Mouse (Mus musculus): Measurements from ENCODE around the gene Mink1. TPM values are rescaled to one million over a fixed set of nuclear protein-coding genes. Genes with fewer than 3 reads are reported as not detected.

Mink1 gene
- polyA plus RNA-seq, 1 experiment from 2014 or later, result 17.6 TPM

DNA sequence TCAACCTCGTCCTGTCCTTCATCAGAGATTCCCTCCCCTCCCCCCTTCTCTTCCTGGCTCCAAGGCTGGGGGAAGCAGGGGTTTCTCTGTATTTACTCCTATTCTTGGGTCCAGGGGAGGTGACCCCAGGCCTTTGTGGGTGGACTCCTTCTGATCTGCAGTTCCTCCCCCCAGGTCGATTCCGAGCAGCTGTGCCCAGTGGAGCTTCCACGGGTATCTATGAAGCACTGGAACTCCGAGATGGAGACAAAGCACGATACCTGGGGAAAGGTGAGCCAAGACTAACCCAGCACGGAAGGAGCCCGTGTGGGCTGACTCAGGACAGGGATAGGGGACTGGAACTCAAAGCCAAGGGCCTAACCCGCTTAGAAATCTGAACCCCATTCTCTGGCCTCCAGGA lies 95.3 kb downstream of the Mink1 start:
- Histone ChIP-seq H3K27ac (ENCODE audit: low read depth, low read length) (no peak overlapping the region), H3K4me3 (ENCODE audit: low read depth, low read length) (no peak overlapping the region), H3K4me1 (replicated peaks; ENCODE audit: control insufficient read depth, insufficient read depth, low read length) (0 out of 2 replicates have a peak, but pooled peaks cover 5% of the 10 kb centered on the region), H3K4me2 (replicated peaks; ENCODE audit: low read depth, low read length) (no peak overlapping the region), H3K27me3 (ENCODE audit: control insufficient read depth, insufficient read depth, low read length) (no peaks in the 10 kb centered on the region), H3K9me3 (ENCODE audit: control insufficient read depth, low read length) (no peaks in the 10 kb centered on the region), H3K36me3 (ENCODE audit: control insufficient read depth, insufficient read depth, low read length) (no peaks in the 10 kb centered on the region; the same call in 1 of the 2 replicates), H3K9ac (ENCODE audit: low read depth, low read length) (no peak overlapping the region)
- ATAC-seq (ENCODE audit: low FRiP score) (no peak), DNase-seq (ENCODE audit: low spot score) (no peak)
- WGBS, result 55% methylated on average over 9 of the region's 9 CpGs

- ATAC-seq (ENCODE audit: low FRiP score) (no peak), DNase-seq (ENCODE audit: low spot score) (no peak)
- Histone ChIP-seq H3K4me1 (replicated peaks; ENCODE audit: control insufficient read depth, insufficient read depth, low read length) (0 out of 2 replicates have a peak, but pooled peaks cover 5% of the 10 kb centered on the region), H3K27me3 (ENCODE audit: control insufficient read depth, insufficient read depth, low read length) (no peaks in the 10 kb centered on the region), H3K4me3 (ENCODE audit: low read depth, low read length) (no peak overlapping the region), H3K9ac (ENCODE audit: low read depth, low read length) (no peak overlapping the region), H3K36me3 (ENCODE audit: control insufficient read depth, insufficient read depth, low read length) (no peaks in the 10 kb centered on the region; the same call in 1 of the 2 replicates), H3K4me2 (replicated peaks; ENCODE audit: low read depth, low read length) (no peak overlapping the region), H3K9me3 (ENCODE audit: control insufficient read depth, low read length) (no peaks in the 10 kb centered on the region), H3K27ac (ENCODE audit: low read depth, low read length) (no peak overlapping the region)
- WGBS, result 86% methylated on average over 5 of the region's 5 CpGs
Observed at GRCm38 (mm10) chr11:70658521-70658920, 95.8 kb downstream of the Mink1 start.

DNA sequence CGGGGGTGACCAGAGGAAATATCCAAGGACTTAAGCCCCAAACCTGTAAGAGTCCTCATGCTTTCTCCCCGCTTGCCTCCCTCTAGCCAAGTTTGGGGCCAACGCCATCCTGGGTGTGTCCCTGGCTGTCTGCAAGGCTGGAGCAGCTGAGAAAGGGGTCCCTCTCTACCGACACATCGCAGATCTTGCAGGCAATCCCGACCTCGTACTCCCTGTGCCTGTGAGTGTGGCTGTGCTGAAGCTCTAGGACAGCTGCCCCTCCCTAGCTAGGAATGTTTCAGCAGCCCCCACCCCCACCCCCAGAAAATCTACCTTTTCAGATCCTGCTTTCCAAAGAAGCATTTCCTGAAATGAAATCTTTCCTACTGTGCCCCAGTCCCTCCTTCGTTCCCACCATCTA lies 96.3 kb downstream of the Mink1 start:
- Histone ChIP-seq H3K9ac (ENCODE audit: low read depth, low read length) (no peak overlapping the region), H3K4me2 (replicated peaks; ENCODE audit: low read depth, low read length) (no peak overlapping the region), H3K27me3 (ENCODE audit: control insufficient read depth, insufficient read depth, low read length) (no peaks in the 10 kb centered on the region), H3K36me3 (ENCODE audit: control insufficient read depth, insufficient read depth, low read length) (no peaks in the 10 kb centered on the region; the same call in none of the 2 replicates), H3K9me3 (ENCODE audit: control insufficient read depth, low read length) (no peaks in the 10 kb centered on the region), H3K27ac (ENCODE audit: low read depth, low read length) (no peak overlapping the region), H3K4me3 (ENCODE audit: low read depth, low read length) (no peak overlapping the region), H3K4me1 (replicated peaks; ENCODE audit: control insufficient read depth, insufficient read depth, low read length) (0 out of 2 replicates have a peak, but pooled peaks cover 5% of the 10 kb centered on the region)
- ATAC-seq (ENCODE audit: low FRiP score) (no peak), DNase-seq (ENCODE audit: low spot score) (no peak)
- 74% methylated on average over 8 of the region's 8 CpGs for WGBS

DNA sequence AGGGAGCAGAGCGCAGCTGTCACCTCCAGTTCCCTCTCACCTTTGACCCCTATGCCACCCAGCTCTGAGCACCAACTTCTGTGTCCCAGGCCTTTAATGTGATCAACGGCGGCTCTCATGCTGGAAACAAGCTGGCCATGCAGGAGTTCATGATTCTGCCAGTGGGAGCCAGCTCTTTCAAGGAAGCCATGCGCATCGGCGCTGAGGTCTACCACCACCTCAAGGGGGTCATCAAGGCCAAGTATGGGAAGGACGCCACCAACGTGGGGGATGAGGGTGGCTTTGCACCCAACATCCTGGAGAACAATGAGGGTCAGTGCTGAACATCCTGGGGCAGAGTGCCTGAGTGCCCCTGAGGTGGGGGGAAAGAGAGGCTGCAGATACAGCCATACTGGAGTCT lies 97.9 kb downstream of the Mink1 start:
- WGBS, result 88% methylated on average over 8 of the region's 8 CpGs
- H3K4me1 ChIP-seq (replicated peaks; ENCODE audit: control insufficient read depth, insufficient read depth, low read length), result 0 out of 2 replicates have a peak, but pooled peaks cover 5% of the 10 kb centered on the region

GRCm38 (mm10) chr11:70663101-70663500 lies 100.4 kb downstream of the Mink1 start:
- H3K4me1 ChIP-seq (replicated peaks; ENCODE audit: control insufficient read depth, insufficient read depth, low read length), result no peaks in the 10 kb centered on the region; the same call in 1 of the 2 replicates
- no peaks in the 10 kb centered on the region for H3K27me3 ChIP-seq (ENCODE audit: control insufficient read depth, insufficient read depth, low read length)
- H3K36me3 ChIP-seq (ENCODE audit: control insufficient read depth, insufficient read depth, low read length), result peaks cover 4% of the 10 kb centered on the region
- 94% methylated on average over 8 of the region's 8 CpGs for WGBS
- no peak overlapping the region for H3K4me3 ChIP-seq (ENCODE audit: low read depth, low read length)
- H3K27ac ChIP-seq (ENCODE audit: low read depth, low read length), result no peak overlapping the region
- ATAC-seq (ENCODE audit: low FRiP score) (no peak), DNase-seq (ENCODE audit: low spot score) (no peak)
- no peak overlapping the region for H3K9ac ChIP-seq (ENCODE audit: low read depth, low read length)
- H3K9me3 ChIP-seq (ENCODE audit: control insufficient read depth, low read length), result no peaks in the 10 kb centered on the region
- no peak overlapping the region for H3K4me2 ChIP-seq (replicated peaks; ENCODE audit: low read depth, low read length)

More for the DNA sequence above, 97.9 kb downstream of the Mink1 start:
- no peaks in the 10 kb centered on the region for H3K9me3 ChIP-seq (ENCODE audit: control insufficient read depth, low read length)
- DNase-seq (ENCODE audit: low spot score), result no peak
- no peak overlapping the region for H3K27ac ChIP-seq (ENCODE audit: low read depth, low read length)
- H3K4me2 ChIP-seq (replicated peaks; ENCODE audit: low read depth, low read length), result no peak overlapping the region
- no peaks in the 10 kb centered on the region for H3K27me3 ChIP-seq (ENCODE audit: control insufficient read depth, insufficient read depth, low read length)
- no peak for ATAC-seq (ENCODE audit: low FRiP score)
- H3K36me3 ChIP-seq (ENCODE audit: control insufficient read depth, insufficient read depth, low read length), result peaks cover 4% of the 10 kb centered on the region
- H3K4me3 ChIP-seq (ENCODE audit: low read depth, low read length), result no peak overlapping the region
- no peak overlapping the region for H3K9ac ChIP-seq (ENCODE audit: low read depth, low read length)

GRCm38 (mm10) chr11:70663957-70664356 lies 101.3 kb downstream of the Mink1 start:
- ATAC-seq (ENCODE audit: low FRiP score), result no peak
- no peak overlapping the region for H3K4me2 ChIP-seq (replicated peaks; ENCODE audit: low read depth, low read length)
- no peaks in the 10 kb centered on the region for H3K9me3 ChIP-seq (ENCODE audit: control insufficient read depth, low read length)
- 96% methylated on average over 4 of the region's 6 CpGs for WGBS
- no peaks in the 10 kb centered on the region for H3K27me3 ChIP-seq (ENCODE audit: control insufficient read depth, insufficient read depth, low read length)
- no peak overlapping the region for H3K27ac ChIP-seq (ENCODE audit: low read depth, low read length)
- no peak overlapping the region for H3K9ac ChIP-seq (ENCODE audit: low read depth, low read length)
- DNase-seq (ENCODE audit: low spot score), result no peak
- no peak overlapping the region for H3K4me3 ChIP-seq (ENCODE audit: low read depth, low read length)
- peaks cover 4% of the 10 kb centered on the region for H3K36me3 ChIP-seq (ENCODE audit: control insufficient read depth, insufficient read depth, low read length)
- H3K4me1 ChIP-seq (replicated peaks; ENCODE audit: control insufficient read depth, insufficient read depth, low read length), result no peaks in the 10 kb centered on the region; the same call in 1 of the 2 replicates

Other genes with a start within 250 kb of the Mink1 start
- gene Alox12e, start 240.3 kb upstream of the Mink1 start, polyA plus RNA-seq (2014; fragmentation: Nextera tagmentation; extraction: Ambion mirVana), result not detected in 2 replicates
- 0.18 TPM in 1 of 2 replicates, not detected in the other for gene Alox15, start 210.8 kb upstream of the Mink1 start, polyA plus RNA-seq (2014; fragmentation: Nextera tagmentation; extraction: Ambion mirVana)
- gene Pelp1, start 152.8 kb upstream of the Mink1 start, polyA plus RNA-seq (2014; fragmentation: Nextera tagmentation; extraction: Ambion mirVana), result 31.0 and 32.0 TPM in 2 replicates
- 27.8 and 38.1 TPM in 2 replicates for gene Arrb2, start 130.2 kb upstream of the Mink1 start, polyA plus RNA-seq (2014; fragmentation: Nextera tagmentation; extraction: Ambion mirVana)
- gene Med11, start 111.0 kb upstream of the Mink1 start, polyA plus RNA-seq (2014; fragmentation: Nextera tagmentation; extraction: Ambion mirVana), result 40.2 and 42.0 TPM in 2 replicates
- gene Zmynd15, start 103.4 kb upstream of the Mink1 start, polyA plus RNA-seq (2014; fragmentation: Nextera tagmentation; extraction: Ambion mirVana), result 0.22 and 0.43 TPM in 2 replicates
- 0.42 and 1.2 TPM in 2 replicates for gene Cxcl16, start 102.9 kb upstream of the Mink1 start, polyA plus RNA-seq (2014; fragmentation: Nextera tagmentation; extraction: Ambion mirVana)
- gene Tm4sf5, start 57.6 kb upstream of the Mink1 start, polyA plus RNA-seq (2014; fragmentation: Nextera tagmentation; extraction: Ambion mirVana), result 0.45 TPM in 1 of 2 replicates, not detected in the other
- 0.36 TPM in 1 of 2 replicates, not detected in the other for gene Vmo1, start 48.3 kb upstream of the Mink1 start, polyA plus RNA-seq (2014; fragmentation: Nextera tagmentation; extraction: Ambion mirVana)
- gene Gltpd2, start 43.7 kb upstream of the Mink1 start, polyA plus RNA-seq (2014; fragmentation: Nextera tagmentation; extraction: Ambion mirVana), result 0.14 and 0.45 TPM in 2 replicates
- 895 and 918 TPM in 2 replicates for gene Psmb6, start 37.5 kb upstream of the Mink1 start, polyA plus RNA-seq (2014; fragmentation: Nextera tagmentation; extraction: Ambion mirVana)
- gene Gm40193, start 29.9 kb upstream of the Mink1 start, polyA plus RNA-seq (2014; fragmentation: Nextera tagmentation; extraction: Ambion mirVana), result not detected in 2 replicates
- gene Pld2, start 22.8 kb upstream of the Mink1 start, polyA plus RNA-seq (2014; fragmentation: Nextera tagmentation; extraction: Ambion mirVana), result 2.5 and 2.9 TPM in 2 replicates
- not detected in 2 replicates for gene 4930544D05Rik, start 53.0 kb downstream of the Mink1 start, polyA plus RNA-seq (2014; fragmentation: Nextera tagmentation; extraction: Ambion mirVana)
- gene Chrne, start 56.3 kb downstream of the Mink1 start, polyA plus RNA-seq (2014; fragmentation: Nextera tagmentation; extraction: Ambion mirVana), result not detected in 2 replicates
- 0.64 and 1.2 TPM in 2 replicates for gene Gp1ba, start 76.2 kb downstream of the Mink1 start, polyA plus RNA-seq (2014; fragmentation: Nextera tagmentation; extraction: Ambion mirVana)
- gene Rnf167, start 84.4 kb downstream of the Mink1 start, polyA plus RNA-seq (2014; fragmentation: Nextera tagmentation; extraction: Ambion mirVana), result 86.6 and 94.3 TPM in 2 replicates
- 138 and 145 TPM in 2 replicates for gene Slc25a11, start 84.6 kb downstream of the Mink1 start, polyA plus RNA-seq (2014; fragmentation: Nextera tagmentation; extraction: Ambion mirVana)
- gene Pfn1, start 91.8 kb downstream of the Mink1 start, polyA plus RNA-seq (2014; fragmentation: Nextera tagmentation; extraction: Ambion mirVana), result 1,409 and 1,523 TPM in 2 replicates
- 23.2 and 26.2 TPM in 2 replicates for gene Eno3, start 94.3 kb downstream of the Mink1 start, polyA plus RNA-seq (2014; fragmentation: Nextera tagmentation; extraction: Ambion mirVana)
- 151 and 176 TPM in 2 replicates for gene Spag7, start 106.5 kb downstream of the Mink1 start, polyA plus RNA-seq (2014; fragmentation: Nextera tagmentation; extraction: Ambion mirVana)
- gene Camta2, start 125.2 kb downstream of the Mink1 start, polyA plus RNA-seq (2014; fragmentation: Nextera tagmentation; extraction: Ambion mirVana), result 8.2 and 9.2 TPM in 2 replicates
- 0.63 and 1.9 TPM in 2 replicates for gene Inca1, start 137.3 kb downstream of the Mink1 start, polyA plus RNA-seq (2014; fragmentation: Nextera tagmentation; extraction: Ambion mirVana)
- gene Kif1c, start 137.7 kb downstream of the Mink1 start, polyA plus RNA-seq (2014; fragmentation: Nextera tagmentation; extraction: Ambion mirVana), result 5.9 and 6.0 TPM in 2 replicates
- gene Zfp3, start 201.3 kb downstream of the Mink1 start, polyA plus RNA-seq (2014; fragmentation: Nextera tagmentation; extraction: Ambion mirVana), result 9.0 and 11.1 TPM in 2 replicates
- 0.22 TPM in 1 of 2 replicates, not detected in the other for gene Scimp, start 249.7 kb downstream of the Mink1 start, polyA plus RNA-seq (2014; fragmentation: Nextera tagmentation; extraction: Ambion mirVana)